Mouse (Mus musculus): ENCODE data around the gene Gm20605.

DNA sequence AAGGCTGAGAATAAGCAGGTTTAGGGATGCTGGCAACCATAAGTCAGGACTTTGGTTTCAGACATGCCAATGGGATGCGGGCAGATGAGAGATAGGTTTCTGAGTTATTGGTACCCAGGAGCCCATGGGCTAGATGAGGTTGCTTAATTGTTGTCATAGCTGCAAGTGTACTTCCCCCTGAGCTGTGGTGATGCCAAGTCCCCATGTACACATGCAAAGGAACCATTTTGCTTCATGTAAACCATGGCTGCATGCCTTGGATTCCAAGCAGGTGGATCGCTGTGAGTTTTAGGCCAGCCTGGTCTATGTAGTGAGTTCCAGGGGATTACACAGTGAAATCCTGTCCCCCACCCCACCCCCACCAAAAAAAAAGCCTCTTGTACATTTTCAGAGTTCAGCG is 56.7 kb downstream of the Gm20605 start:
- TF ChIP-seq GATA1 (IDR thresholded peaks at IDR 0.05; ENCODE audit: low read length) (no peak), TAL1 (IDR thresholded peaks at IDR 0.05; ENCODE audit: low read length) (no peak)
